Mouse (Mus musculus): ENCODE measurements around the gene Ssr2.

The Ssr2 gene

DNA sequence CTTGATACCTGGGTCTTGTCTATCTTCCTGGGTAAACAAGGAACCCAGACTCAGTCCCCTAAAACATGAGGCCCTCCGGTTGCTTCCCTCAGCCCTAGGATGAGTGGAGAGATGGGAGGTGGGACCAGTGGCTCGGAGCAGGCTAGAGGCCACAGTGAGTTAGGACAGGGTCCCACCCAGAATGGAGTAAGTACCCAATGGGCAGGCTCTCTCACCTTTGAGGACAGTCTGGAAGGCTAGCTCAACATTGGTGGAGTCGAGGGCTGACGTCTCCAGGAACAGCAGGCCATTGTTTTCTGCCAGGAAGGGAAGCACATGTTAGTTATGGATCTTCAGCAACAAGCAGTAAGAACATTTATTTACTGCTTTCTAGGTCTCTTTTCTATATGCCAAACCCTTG lies 33.2 kb upstream of the Ssr2 start:
- no peak for DNase-seq

GRCm38 (mm10) chr3:88543174-88543573 lies 32.5 kb upstream of the Ssr2 start:
- peak; percentile 12 for DNase-seq

DNA sequence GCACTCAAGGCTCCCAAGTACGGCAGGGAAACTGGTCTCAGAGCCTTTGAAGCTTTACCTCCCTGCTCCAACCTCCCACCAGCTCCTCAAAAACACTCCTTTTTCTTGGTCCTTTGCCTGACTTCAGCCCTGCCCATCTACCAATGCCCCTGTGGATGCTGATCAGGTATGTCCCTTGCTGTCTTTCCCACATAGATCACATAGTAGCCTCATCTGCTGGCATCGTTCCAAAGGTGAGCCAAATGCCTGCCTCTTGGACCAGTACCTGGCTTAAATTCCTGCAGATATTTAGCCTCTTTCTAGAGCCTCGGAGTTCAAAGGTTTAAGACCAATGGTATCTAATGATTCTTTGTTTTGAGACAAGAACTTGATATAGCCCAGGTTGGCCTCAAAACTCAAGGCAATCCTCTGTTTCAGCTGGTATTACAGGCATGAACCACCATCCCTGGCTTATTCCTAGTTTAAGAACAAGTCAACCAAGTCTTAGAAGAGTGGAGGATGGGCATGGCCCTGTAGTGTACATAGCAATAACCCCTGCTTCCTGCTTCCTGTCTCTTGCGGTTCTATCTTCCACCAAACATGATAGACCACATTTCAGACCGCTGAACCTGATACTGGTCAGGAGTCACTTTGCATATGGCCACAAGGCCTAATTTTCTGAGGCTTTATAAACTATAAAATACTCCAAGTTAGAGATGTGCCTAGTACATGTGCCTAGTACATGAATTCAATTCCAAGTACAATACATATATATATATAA lies 31.8 kb upstream of the Ssr2 start:
- DNase-seq: peak; percentile 25

GRCm38 (mm10) chr3:88544514-88544913 lies 31.2 kb upstream of the Ssr2 start:
- peak; percentile 65 for DNase-seq

DNA sequence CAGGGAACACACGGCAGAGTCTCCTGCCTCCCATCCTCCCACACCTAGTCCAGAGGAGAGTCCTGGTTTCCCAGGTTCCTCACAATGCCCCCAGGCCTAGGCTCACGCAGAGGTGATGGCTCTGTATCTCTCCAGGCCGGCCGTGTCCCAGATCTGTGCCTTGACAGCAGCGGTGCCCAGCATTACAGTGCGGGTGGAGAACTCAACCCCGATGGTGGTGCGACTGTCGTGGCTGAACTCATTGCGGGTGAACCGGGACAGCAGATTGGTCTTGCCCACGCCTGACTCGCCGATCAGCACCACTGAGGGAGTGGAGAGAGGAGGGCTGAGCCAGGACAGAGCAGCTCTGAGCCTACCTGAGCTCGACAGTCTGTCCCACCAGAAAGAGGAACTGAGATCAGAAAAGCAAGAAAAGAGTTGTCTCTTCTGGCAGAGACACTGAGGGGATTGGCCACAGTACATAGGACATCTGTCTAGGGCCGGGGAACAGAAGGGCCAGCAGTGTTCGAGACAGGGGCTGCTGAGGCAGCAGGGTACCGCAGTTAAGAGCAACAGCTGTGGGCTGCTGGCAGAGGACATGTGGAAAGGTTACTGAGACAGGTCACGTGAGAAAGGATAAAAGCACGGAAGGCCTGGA lies 30.6 kb upstream of the Ssr2 start:
- DNase-seq: no peak

DNA sequence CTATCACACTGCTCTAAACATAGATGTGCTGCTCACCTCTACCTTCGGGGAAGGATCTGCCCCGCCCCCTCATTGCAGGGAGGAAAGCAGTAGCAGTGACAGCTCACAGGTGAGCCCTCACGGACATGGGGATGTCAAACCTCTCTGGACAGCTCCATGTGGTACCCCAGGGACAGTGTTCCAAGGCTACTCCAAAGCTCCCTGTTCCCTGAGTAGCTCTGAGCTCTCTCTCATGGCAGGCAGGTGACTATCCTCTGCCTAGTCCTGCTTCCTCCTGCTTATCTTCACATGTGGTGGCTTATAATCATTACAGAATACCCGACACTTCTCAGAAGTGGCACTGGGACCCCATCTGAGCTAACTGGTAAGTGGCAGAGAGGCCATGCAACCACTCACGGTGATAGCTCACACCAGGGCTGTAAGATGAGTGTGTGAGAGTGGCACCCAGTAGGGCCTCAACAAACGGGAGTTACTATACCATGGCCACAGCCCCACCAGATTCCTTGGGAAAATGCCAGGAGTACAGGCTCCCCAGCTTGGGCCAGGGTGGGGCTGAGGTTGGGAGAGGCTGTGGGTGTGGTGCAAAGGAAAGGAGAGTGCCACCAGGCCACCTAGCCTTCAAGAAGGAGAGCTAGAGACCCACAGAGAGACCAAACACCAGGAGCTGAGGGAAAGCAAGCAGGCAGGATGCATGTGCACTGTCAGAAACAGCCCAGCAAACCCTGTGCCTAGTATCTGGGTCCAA lies 28.8 kb upstream of the Ssr2 start:
- DNase-seq: no peak

DNA sequence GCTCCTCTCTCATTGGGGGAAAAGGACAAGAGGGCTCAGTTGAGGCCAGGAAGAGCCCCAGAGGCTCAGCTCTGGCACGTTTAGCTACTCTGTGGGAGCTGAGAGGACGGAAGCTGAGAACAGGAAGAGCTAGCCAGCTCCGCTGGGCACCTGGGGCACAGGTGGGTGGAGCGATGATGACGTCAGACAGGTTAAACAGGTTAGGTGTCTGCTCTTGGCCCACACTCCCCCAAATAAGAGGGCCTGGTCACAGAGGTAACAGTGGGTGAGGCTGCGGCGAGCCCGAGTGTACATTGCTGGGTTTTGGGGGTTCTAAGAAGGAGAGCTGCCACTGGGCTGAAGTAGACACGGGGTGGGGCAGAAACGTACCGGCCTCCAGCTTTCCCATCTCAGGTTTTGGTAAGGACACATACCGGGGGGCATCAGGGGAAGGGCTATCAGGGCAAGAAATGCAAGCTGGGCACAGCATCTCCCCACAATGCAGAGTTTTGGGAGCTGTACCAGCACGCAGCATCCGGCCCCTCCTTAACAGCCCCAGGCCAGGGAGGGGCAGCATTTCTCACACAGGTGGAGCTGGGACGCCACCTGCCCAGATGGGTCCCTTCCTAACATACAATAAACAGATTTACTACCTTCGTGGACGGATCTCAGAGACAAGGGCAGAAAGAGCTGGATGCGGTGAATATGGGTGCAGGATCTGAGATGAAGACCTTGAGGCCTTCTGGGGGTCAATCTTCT lies 27.3 kb upstream of the Ssr2 start, which contains the start of gene Rab25:
TSS of gene Rab25 (minus strand) at position 121 of the 738 bp plus-strand sequence.
- peak; percentile 69 for DNase-seq

GRCm38 (mm10) chr3:88551586-88551985 lies 24.1 kb upstream of the Ssr2 start:
- peak; percentile 25 for DNase-seq

DNA sequence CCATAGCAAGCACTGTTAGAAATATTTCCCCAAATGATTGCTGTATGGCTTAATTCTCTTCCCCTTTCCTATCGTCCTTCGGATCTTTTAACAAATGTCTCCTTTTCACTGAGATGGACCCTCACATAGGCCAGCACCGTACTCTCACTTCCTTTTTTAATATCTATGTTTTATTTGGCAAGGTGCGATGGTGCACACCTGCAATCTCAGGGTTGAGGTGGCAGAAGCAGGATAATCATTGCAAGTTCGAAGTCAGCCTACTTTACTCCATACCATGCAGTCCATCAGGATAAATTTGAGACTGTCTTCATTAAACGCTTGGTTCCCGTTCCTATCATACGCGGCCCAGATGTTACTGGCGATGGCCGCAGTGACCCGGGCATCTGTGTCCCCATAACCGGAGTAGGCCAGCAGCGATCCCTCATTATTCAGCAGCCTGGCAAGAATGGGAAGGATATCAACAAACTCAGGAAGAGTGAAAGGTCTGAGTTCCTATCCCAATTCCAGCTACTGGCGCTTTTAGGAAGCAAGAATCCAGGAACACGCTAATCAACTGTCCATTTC lies 23.5 kb upstream of the Ssr2 start:
- DNase-seq: peak; percentile 53

DNA sequence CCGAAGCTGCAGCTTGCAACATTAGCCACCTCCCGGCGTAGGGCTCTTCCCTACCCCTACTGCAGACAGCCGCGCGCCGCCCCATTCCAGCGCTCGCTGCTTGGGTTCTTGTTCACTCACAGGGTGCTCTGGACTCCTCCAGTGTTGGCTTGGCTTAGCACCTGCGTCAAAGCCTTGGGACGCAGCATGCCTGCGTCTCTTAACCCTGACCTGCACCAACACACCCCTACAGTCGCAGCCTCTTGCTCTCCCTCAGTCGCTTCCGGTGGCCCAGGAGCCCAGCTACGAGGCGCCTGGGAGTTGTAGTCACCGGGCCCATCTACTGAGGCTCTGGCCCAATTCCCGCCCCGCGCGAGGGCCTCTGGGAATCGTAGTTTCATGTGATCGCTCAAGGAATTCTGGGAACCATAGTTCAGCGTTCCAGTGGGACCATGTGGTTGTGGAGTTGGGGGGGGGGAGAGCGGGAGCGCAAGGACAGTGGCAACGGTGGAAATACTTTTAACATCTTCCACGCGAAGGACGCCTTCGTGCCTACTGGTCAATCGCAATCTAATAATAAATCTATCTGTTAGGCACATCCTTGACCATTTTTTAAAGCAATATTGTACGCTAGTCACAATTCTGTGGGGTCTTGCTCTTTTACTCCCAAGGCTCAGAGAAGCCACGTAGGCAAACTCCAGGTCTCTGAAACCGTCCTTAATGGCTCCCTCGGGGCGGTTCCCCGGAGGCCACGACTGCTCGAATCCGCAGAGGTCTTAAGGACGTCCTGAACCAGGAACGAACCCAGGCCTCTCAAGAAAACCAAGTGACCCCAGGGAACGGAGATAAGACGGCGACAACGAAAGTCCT lies 22.8 kb upstream of the Ssr2 start, which contains the start of gene Lamtor2:
TSS of gene Lamtor2 (minus strand) at position 399 of the 849 bp plus-strand sequence.
- DNase-seq: peak; percentile 99

DNA sequence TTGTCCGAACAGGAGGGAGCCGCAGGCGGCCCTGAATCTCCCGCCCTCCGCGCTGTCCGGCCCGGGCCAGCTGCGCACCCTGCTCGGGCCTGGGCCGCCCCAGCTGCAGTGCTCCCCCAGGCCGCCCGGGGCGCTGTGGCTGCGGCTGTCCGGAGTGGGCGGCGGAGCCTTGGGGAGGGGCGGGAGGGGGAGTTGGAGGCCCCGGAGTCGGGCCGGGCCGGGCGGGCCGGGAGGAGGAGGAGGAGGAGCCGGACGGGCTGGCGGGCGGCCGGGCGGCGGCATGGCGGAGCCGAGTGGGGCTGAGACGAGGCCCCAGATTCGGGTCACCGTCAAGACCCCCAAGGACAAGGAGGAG lies 22.2 kb upstream of the Ssr2 start, which contains the start of gene Ubqln4:
TSS of gene Ubqln4 (plus strand) at position 234 of the 355 bp plus-strand sequence.
- peak; percentile 96 for DNase-seq

DNA sequence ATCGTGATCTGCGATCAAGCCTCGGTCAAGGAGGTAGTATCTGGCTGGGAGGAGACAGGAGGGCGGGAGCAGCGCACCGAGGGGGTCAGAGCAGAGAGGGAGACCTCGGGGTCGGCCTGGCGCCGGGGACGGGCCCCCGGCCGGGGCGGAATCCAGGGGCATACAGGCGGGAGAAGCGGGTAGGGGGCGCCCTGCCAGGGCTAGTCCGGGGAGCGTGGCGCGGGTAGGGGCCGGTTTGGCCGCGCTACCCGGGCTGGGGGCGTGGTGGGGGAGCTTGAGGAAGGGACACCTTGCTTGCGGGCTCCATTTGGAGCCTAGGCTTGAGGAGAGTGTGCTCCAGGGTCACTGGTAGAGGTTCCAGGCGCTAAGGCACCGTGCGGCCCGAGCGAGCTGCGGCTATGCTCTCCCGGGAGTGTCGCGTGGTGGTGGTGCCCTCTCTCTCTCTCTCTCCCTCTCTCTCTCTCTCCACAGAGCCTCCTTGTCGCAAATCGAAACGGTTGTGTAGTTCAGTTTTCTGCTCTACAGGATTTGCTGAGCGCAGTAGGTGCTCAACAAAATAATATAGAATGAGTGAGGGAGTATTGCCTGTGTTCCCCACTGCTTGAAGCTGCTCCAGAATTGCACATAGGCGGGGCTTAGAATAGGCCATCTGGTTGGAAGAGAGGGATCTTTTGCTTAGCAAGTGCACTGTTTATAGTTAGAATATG lies 21.6 kb upstream of the Ssr2 start:
- no peak for DNase-seq

DNA sequence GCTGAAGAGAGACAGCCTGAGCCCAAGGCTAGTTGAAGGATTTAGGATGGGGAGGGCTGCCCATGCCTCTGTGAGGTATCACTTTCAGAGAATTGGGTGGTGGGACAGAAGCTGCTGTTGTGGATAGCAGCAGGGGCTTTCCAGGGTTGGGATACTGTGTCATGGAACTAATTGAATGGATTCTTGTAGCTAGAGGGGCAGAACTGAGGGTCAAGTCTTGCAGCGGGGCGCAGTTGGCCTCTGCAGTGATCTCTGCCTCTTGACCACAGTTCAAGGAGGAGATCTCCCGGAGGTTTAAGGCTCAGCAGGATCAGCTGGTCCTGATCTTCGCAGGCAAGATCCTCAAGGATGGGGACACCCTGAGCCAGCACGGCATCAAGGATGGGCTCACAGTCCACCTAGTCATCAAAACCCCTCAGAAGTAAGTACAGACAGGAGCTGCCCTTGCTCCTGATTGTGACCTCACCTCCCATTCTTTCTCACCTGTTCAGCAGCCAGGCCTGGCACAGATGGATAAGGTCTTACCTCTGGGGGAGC lies 20.5 kb upstream of the Ssr2 start:
- DNase-seq: no peak

DNA sequence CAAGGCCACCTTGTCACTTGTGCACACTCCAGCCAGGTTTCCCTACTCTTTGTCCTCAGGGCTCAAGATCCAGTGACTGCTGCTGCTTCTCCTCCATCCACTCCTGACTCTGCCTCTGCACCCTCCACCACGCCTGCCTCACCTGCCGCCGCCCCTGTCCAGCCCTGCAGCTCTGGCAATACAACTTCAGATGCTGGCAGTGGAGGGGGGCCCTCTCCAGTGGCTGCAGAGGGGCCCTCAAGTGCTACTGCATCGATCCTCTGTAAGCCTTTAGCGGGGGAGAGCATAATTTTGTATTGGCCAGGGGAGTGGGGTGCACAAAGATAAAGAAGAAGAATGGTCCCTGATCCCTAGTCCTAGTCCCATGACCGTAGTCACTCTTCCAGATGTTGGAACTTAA lies 19.9 kb upstream of the Ssr2 start:
- DNase-seq: no peak

DNA sequence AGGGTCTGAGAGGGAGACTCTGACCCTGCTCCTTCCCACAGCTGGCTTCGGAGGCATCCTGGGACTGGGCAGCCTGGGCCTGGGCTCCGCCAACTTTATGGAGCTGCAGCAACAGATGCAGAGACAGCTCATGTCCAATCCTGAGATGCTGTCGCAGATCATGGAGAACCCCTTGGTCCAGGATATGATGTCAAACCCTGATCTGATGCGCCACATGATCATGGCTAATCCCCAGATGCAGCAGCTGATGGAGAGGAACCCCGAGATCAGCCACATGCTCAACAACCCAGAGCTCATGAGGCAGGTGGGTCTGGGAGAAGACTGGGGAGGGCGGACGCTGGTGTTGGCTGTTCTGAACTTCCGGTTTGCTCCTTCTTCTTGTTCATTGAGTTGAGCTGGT lies 19.1 kb upstream of the Ssr2 start:
- DNase-seq: no peak

DNA sequence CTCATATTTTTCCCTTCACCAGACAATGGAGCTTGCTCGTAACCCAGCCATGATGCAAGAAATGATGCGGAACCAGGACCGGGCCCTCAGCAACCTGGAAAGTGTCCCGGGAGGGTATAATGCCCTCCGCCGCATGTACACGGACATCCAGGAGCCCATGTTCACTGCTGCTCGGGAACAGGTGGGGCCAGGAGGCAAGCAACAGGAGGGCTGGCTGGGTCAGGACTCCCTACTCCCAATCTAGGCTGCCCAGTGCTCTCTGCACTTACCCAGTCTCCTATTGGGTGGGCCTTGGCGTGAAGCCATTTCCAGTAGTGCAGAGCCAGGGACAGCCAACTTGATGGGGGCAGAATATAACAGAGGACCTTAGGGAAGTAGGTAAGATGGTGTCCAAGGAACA lies 16.1 kb upstream of the Ssr2 start:
- DNase-seq: peak; percentile 25

DNA sequence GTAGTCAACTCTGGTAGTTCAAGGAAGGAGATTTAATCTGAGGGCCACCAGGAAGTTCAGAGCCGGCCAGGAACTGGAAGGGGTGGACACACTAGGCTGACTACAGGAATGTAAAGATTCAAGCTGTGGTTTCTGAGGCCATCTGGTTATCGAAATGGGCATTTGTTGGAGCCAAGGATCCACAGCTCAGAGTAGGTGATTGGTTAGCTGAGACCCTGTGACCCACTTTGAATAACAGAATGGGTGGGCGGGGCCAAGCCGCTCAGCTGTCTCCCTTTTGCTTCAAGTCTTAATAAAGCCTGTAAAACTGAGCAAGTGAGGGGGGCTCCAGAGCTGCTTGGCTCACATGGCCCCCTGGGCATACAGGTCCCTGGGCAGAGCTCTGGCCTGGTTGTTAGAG lies 13.7 kb upstream of the Ssr2 start:
- peak; percentile 81 for DNase-seq

GRCm38 (mm10) chr3:88563442-88563841 lies 12.2 kb upstream of the Ssr2 start:
- no peak for DNase-seq

DNA sequence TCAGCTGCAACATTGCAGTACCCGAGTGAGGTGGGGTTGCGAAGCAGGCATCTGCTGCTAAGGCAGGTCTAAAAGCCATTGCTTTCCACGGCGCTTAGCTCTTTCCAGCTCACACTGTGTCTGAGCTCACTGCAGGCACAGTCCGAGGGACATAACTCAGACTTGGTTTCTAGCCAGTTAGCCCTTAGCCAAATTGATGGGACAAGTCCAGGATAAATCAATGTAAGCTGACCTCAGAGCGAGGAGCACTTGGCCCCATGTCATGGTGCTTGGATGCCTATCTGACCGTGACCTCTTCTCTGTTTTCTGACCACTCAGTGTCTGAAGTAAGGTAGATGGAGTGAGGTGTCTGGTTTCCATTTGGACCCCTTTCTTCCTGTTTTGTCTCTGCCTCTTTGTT lies 11.7 kb upstream of the Ssr2 start:
- DNase-seq: no peak

DNA sequence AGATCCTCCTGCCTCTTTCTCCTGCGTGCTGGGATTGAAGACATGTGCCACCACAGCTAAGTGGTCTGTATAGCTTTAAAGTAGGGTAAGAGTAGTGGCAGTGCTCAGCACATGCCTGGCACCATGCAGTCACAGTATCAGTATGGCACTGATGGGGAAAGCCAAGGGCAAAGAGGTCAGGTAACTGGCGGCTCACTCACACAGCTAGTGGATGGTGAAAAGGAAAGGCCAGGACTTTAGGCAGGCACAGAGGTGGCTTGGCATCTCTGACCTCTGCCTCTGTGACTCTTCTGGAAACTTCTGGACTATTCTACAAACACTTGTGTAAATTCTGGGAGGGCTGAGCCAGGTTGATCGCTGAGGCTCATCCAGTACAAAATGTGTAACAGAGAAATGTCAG lies 9.6 kb upstream of the Ssr2 start:
- DNase-seq: no peak

Data from kidney, postnatal 10 days (tissue).